Mouse (Mus musculus) lung, postnatal 0 days (tissue): Measurements from ENCODE around the gene AI182371. TPM values are rescaled to one million over a fixed set of nuclear protein-coding genes. Genes with fewer than 3 reads are reported as not detected.
A peak's percentile ranks its signal among the peaks of the same experiment; 100 is the strongest.

Experiments
- ATAC-seq: fragments of 200-750 bp; cut with Nextera tagmentation; 2 replicates; pipeline ENCODE4 v1.8.0; 2017; ENCODE audit warnings: moderate library complexity
- DNase-seq: peaks from one replicate; pipeline ENCODE4 v3.0.0-alpha.2; 2016; ENCODE audit warnings: low spot score
- H3K27ac ChIP-seq: fragments of 300-500 bp; sonication (generic); 2 replicates; pipeline ENCODE4 v1.5.1; 2014; ENCODE audit warnings: antibody characterized with exemption, mild to moderate bottlenecking, low read length, mixed read lengths
- H3K27me3 ChIP-seq: fragments of 300-500 bp; sonication (generic); replicated peaks from 2 replicates; pipeline ENCODE4 v1.6.1; 2014; ENCODE audit warnings: low read length, mixed read lengths; ENCODE audit not compliant: insufficient read depth
- H3K36me3 ChIP-seq: fragments of 300-500 bp; sonication (generic); 2 replicates; pipeline ENCODE4 v1.6.1; 2014; ENCODE audit warnings: low read length, mixed read lengths; ENCODE audit not compliant: insufficient read depth
- H3K4me1 ChIP-seq: fragments of 300-500 bp; sonication (generic); 2 replicates; pipeline ENCODE4 v1.6.1; 2014; ENCODE audit warnings: antibody characterized with exemption, low read depth, low read length, mixed read lengths; ENCODE audit not compliant: insufficient read depth
- H3K4me2 ChIP-seq: fragments of 300-500 bp; sonication (generic); replicated peaks from 2 replicates; pipeline ENCODE4 v1.6.1; 2014; ENCODE audit warnings: low read depth, mild to moderate bottlenecking, low read length, moderate library complexity, mixed read lengths
- H3K4me3 ChIP-seq: fragments of 300-500 bp; sonication (generic); 2 replicates; pipeline ENCODE4 v1.5.1; 2014; ENCODE audit warnings: low read depth, low read length
- H3K9ac ChIP-seq: fragments of 300-500 bp; sonication (generic); replicated peaks from 2 replicates; pipeline ENCODE4 v1.6.1; 2014; ENCODE audit warnings: low read depth, mild to moderate bottlenecking
- H3K9me3 ChIP-seq: fragments of 300-500 bp; sonication (generic); 2 replicates; pipeline ENCODE4 v1.6.1; 2016; ENCODE audit warnings: low read length, mixed read lengths
- CTCF ChIP-seq: IDR thresholded peaks from 2 replicates; pipeline ENCODE4 v1.5.1; 2016; ENCODE audit warnings: antibody characterized with exemption, mild to moderate bottlenecking
- EP300 ChIP-seq: IDR thresholded peaks from 2 replicates; pipeline ENCODE4 v1.6.1; 2016; ENCODE audit warnings: antibody characterized with exemption, mild to moderate bottlenecking, control low read depth
- WGBS: fragments of 180-500 bp; shearing (Covaris S2); extraction: QIAGEN DNeasy Blood & Tissue Kit; methylation state at CpG from one replicate; pipeline ENCODE4 v1.1.7; 2014; 5-methylcytosine and 5-hydroxymethylcytosine counted together
- polyA plus RNA-seq: library from polyadenylated mRNA; unstranded; fragments of >200 nt; fragmentation: Nextera tagmentation; extraction: Ambion mirVana; gene quantifications from 2 replicates; pipeline ENCODE4 v1.2.1, GENCODE M21; 2015

The AI182371 gene
- polyA plus RNA-seq = 1.4 and 3.0 TPM in 2 replicates

DNA sequence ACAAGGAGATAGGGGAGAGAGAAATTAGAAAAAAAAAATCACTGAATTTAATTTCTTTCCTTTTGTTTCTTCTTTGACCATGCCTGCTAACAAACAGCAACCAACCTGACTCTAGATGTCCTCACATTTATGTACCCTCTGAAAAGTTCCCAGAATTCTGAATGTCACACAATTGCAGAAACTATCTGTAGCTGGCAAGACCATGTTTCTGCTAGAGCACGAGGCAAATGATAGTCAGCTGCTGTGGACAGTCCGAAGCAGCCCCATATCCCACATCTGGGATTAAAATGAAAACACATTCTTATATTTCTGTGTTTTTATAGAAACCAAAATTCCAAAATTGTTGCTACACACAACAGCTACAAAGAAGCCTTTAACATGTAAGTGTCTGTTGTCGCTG lies at the start of gene AI182371:
AI182371 (minus strand) TSS at position 101 of the 400 bp plus-strand sequence.
- Histone ChIP-seq H3K27ac (no peak within 1 kb of the TSS), H3K4me3 (no peak within 1 kb of the TSS), H3K4me1 (no peaks in the 10 kb centered on the region), H3K9me3 (no peaks in the 10 kb centered on the region), H3K27me3 (no peaks in the 10 kb centered on the region), H3K36me3 (no peaks in the 10 kb centered on the region), H3K4me2 (no peak within 1 kb of the TSS), H3K9ac (no peak within 1 kb of the TSS)
- WGBS = 98% methylated on average over 3 of the region's 3 CpGs
- TF ChIP-seq CTCF = no peak
- TF ChIP-seq EP300 = no peak
- no peak for ATAC-seq
- no peak for DNase-seq

DNA sequence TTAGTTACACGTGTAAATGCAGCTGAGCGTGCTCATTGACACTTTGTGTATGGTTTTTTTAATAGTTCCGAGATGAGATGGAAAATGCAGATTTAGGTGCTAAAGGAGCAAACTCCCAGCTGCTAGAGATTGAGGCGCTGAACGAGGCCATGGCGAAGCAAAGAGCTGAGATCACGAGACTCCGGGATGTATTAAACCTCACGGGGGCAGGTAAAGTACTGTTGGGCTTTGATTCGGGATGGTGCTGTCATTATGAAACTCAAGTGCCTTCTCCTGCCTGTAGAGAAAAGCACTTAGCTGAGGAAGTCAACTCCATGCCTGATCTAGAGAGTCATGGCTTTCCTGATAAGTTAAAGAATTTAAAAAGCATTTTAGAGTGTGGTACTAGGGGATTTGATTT lies 47.5 kb upstream of the AI182371 start:
- Histone ChIP-seq H3K9ac (no peak overlapping the region), H3K27me3 (no peaks in the 10 kb centered on the region), H3K4me1 (no peaks in the 10 kb centered on the region), H3K27ac (no peak overlapping the region), H3K9me3 (no peaks in the 10 kb centered on the region), H3K4me3 (no peak overlapping the region), H3K4me2 (no peak overlapping the region), H3K36me3 (peaks cover 64% of the 10 kb centered on the region)
- no peak for TF ChIP-seq EP300
- no peak for TF ChIP-seq CTCF
- DNase-seq (no peak), ATAC-seq (no peak)
- 81% methylated on average over 10 of the region's 10 CpGs for WGBS

DNA sequence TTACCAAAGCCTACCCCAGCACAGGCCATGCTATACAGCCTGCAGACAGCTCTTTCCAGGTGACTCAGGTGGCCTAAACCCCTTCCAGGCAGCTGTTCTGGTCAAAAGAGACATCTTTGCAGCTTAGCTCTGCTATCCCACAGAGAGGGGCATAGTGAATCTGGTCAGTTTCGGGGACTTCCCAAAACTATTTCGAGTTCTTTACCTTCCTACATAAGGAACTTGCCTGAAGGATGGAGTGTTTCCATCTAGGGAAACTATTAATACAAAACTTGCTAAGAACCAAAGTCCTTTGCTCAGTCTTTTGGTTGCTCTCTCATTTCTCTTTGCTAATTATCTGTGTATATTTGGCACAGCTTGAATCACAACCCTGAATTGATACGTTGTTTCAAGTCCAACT lies 40.3 kb upstream of the AI182371 start:
- Histone ChIP-seq H3K27me3 (no peaks in the 10 kb centered on the region), H3K27ac (no peak overlapping the region), H3K9me3 (no peaks in the 10 kb centered on the region), H3K4me3 (no peak overlapping the region), H3K4me2 (no peak overlapping the region), H3K36me3 (peaks cover 53% of the 10 kb centered on the region; the same call in 1 of the 2 replicates), H3K9ac (no peak overlapping the region), H3K4me1 (no peaks in the 10 kb centered on the region)
- ATAC-seq (no peak), DNase-seq (no peak)
- WGBS = 93% methylated on average over 3 of the region's 3 CpGs
- TF ChIP-seq EP300 (no peak), CTCF (no peak)

DNA sequence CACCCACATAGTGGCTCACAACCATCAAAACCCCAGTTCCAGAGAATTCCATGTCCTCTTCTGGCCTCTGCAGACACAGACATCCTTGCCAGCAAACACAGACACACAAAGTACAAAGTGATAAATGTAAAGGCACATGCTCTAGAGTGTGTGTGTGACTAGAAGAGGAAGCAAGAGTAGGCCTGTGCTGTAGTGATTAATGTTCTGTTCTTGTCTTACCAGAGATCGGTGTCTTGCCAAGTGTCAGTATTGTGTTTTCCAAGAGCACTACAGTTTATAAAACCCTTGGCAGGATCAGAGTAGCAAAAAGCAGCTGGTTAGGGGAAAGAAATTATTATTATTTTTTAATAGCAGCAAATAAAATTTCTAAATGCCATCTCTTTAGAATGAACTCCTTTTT lies 37.2 kb upstream of the AI182371 start:
- Histone ChIP-seq H3K4me1 (no peaks in the 10 kb centered on the region), H3K27ac (no peak overlapping the region), H3K27me3 (no peaks in the 10 kb centered on the region), H3K4me3 (no peak overlapping the region), H3K4me2 (no peak overlapping the region), H3K36me3 (peaks cover 25% of the 10 kb centered on the region; the same call in 1 of the 2 replicates), H3K9ac (no peak overlapping the region), H3K9me3 (no peaks in the 10 kb centered on the region)
- no peak for ATAC-seq
- 79% methylated on average over 1 of the region's 1 CpGs for WGBS
- TF ChIP-seq EP300 = no peak
- no peak for DNase-seq

DNA sequence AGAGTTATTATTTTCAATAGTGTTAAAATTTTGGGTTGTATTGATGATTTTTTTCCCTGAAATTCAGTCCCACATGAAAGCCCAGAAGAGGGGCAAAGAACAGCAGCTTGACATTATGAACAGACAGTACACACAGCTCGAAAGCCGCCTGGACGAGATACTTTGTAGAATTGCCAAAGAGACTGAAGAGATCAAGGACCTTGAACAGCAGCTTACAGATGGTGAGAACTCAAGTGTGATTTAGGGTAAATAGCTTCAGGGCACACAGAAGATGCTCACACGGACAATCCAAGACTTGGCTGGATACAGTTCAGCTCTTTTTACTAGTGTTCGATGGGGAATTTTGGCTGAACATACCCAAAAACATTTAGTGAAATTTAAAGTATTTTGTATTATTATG lies 32.5 kb upstream of the AI182371 start:
- DNase-seq (no peak), ATAC-seq (no peak)
- Histone ChIP-seq H3K4me2 (no peak overlapping the region), H3K27ac (no peak overlapping the region), H3K27me3 (no peaks in the 10 kb centered on the region), H3K9ac (no peak overlapping the region), H3K4me1 (peaks cover 6% of the 10 kb centered on the region), H3K9me3 (no peaks in the 10 kb centered on the region), H3K36me3 (peaks cover 10% of the 10 kb centered on the region), H3K4me3 (no peak overlapping the region)
- TF ChIP-seq EP300 (no peak; the same call in 1 of the 2 replicates), CTCF (no peak)
- WGBS = 66% methylated on average over 5 of the region's 5 CpGs

DNA sequence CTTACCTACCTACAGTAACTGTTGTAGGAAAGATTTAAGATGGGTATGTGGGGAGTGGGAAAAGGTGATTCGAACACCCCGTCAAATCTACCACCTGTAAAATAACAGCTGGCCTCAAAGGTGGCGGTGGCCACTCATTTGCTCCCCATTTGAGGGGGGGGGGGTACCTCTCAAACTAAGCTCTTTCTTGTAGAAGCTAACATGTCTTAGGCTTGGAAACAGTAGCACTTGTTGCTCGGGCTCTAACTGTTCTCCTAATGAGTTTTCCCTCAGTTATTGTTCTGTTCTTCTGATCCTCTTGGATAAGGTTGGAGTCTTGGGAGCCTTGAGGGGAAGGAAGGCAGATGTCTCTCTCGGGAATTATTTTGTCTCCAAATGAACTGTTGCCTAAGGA lies 31.3 kb upstream of the AI182371 start:
- Histone ChIP-seq H3K4me3 (peak overlapping the region; percentile 34), H3K9me3 (no peaks in the 10 kb centered on the region), H3K9ac (peak overlapping the region; percentile 48), H3K27ac (peak overlapping the region; percentile 85), H3K4me2 (peak overlapping the region; percentile 55), H3K27me3 (no peaks in the 10 kb centered on the region), H3K4me1 (peaks cover 6% of the 10 kb centered on the region), H3K36me3 (peaks cover 14% of the 10 kb centered on the region)
- no peak for ATAC-seq
- WGBS = 5% methylated on average over 5 of the region's 5 CpGs
- DNase-seq = no peak
- no peak for TF ChIP-seq CTCF
- TF ChIP-seq EP300 = no peak
